Mouse (Mus musculus): Measurements from ENCODE around the gene Olfr1311. TPM values are rescaled to one million over a fixed set of nuclear protein-coding genes. Genes with fewer than 3 reads are reported as not detected.

The Olfr1311 gene
- not detected in 2 replicates for polyA plus RNA-seq (2015; fragmentation: Nextera tagmentation; extraction: Ambion mirVana)

GRCm38 (mm10) chr2:112024312-112024711, at the start of gene Olfr1311:
Gene Olfr1311 (minus strand): TSS chr2:112024412.

DNA sequence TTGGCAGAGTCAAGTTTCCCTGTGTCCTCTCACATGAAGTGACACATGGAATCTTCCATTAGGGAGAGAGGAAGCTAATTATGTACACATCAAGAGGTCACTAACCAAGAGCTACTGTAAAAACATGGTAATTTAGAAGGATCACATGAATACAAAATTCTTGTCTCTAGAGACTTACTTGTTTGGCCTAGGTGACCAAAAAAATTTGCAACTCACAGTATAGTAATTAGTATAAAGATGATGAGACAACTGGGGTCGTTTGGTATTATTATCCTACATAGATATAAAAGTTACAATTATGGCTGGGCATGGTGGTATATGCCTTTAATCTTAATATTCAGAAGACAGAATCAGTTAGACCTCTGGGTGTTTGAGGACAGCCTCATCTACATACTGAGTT, 25.9 kb upstream of the Olfr1311 start, which contains the start of gene Olfr1312:
TSS of gene Olfr1312 (minus strand) at position 101 of the 400 bp plus-strand sequence.

DNA sequence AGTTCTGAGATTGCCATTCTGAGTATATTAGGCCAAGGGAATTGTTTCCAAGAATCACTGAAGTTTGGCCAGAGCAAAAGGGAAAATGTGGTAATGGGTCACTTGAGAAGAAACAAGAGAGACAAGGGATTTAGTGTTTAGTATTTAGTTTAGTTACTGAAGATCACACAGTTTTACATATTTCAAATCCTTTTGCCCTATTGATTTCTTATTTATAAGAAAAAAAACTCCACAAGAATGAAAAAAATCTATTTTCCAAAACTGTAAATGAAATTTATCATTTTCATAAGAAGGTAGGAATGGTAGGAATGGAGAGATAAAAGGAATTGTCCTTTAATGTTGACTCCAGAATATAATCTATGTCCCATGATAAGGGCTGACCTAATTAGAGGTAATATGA, 11.6 kb downstream of the Olfr1311 start, which contains the start of gene Olfr1310:
TSS of gene Olfr1310 (minus strand) at position 101 of the 400 bp plus-strand sequence.

DNA sequence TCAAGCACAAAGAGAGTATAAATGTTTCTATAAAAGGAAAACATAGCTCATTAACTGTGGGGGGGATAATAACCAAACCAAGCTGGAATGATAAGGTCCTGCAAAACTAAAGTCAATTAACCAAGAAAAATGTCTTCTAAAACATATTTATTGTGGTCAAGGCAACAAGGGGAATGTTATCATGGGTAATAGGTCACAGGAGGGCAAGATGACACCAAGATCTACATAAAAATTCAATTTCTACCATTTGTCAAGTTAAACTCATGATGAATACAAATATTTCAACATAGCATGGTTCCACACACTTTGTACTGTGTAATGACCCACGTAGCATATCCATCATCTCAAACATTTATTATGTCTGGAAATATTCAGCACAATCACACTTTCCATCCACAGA, 34.0 kb downstream of the Olfr1311 start, which contains the start of gene Olfr1309:
TSS of gene Olfr1309 (minus strand) at position 101 of the 400 bp plus-strand sequence.

Other genes with a start within 250 kb of the Olfr1311 start
- not detected in 2 replicates for gene Olfr1302, start 247.0 kb downstream of the Olfr1311 start, polyA plus RNA-seq (2015; fragmentation: Nextera tagmentation; extraction: Ambion mirVana)
- not detected in 2 replicates for gene Olfr1303, start 204.1 kb downstream of the Olfr1311 start, polyA plus RNA-seq (2015; fragmentation: Nextera tagmentation; extraction: Ambion mirVana)
- gene Olfr1305, start 147.3 kb downstream of the Olfr1311 start, polyA plus RNA-seq (2015; fragmentation: Nextera tagmentation; extraction: Ambion mirVana) = not detected in 2 replicates
- not detected in 2 replicates for gene Olfr1306, start 108.1 kb downstream of the Olfr1311 start, polyA plus RNA-seq (2015; fragmentation: Nextera tagmentation; extraction: Ambion mirVana)
- gene Olfr1307, start 75.0 kb downstream of the Olfr1311 start, polyA plus RNA-seq (2015; fragmentation: Nextera tagmentation; extraction: Ambion mirVana) = 0.01 TPM in 1 of 2 replicates, not detected in the other
- gene Olfr1308, start 59.5 kb downstream of the Olfr1311 start, polyA plus RNA-seq (2015; fragmentation: Nextera tagmentation; extraction: Ambion mirVana) = not detected in 2 replicates
- gene Olfr1309, start 34.1 kb downstream of the Olfr1311 start, polyA plus RNA-seq (2015; fragmentation: Nextera tagmentation; extraction: Ambion mirVana) = not detected in 2 replicates
- not detected in 2 replicates for gene Olfr1310, start 11.7 kb downstream of the Olfr1311 start, polyA plus RNA-seq (2015; fragmentation: Nextera tagmentation; extraction: Ambion mirVana)
- gene Olfr1312, start 25.8 kb upstream of the Olfr1311 start, polyA plus RNA-seq (2015; fragmentation: Nextera tagmentation; extraction: Ambion mirVana) = not detected in 2 replicates
- not detected in 2 replicates for gene Olfr1313, start 53.4 kb upstream of the Olfr1311 start, polyA plus RNA-seq (2015; fragmentation: Nextera tagmentation; extraction: Ambion mirVana)
- gene Olfr1314, start 72.4 kb upstream of the Olfr1311 start, polyA plus RNA-seq (2015; fragmentation: Nextera tagmentation; extraction: Ambion mirVana) = not detected in 2 replicates
- gene Olfr1315-ps1, start 91.0 kb upstream of the Olfr1311 start, polyA plus RNA-seq (2015; fragmentation: Nextera tagmentation; extraction: Ambion mirVana) = not detected in 2 replicates
- gene Olfr1316, start 110.6 kb upstream of the Olfr1311 start, polyA plus RNA-seq (2015; fragmentation: Nextera tagmentation; extraction: Ambion mirVana) = not detected in 2 replicates
- gene Olfr1317, start 115.9 kb upstream of the Olfr1311 start, polyA plus RNA-seq (2015; fragmentation: Nextera tagmentation; extraction: Ambion mirVana) = not detected in 2 replicates
- not detected in 2 replicates for gene Olfr1318, start 129.8 kb upstream of the Olfr1311 start, polyA plus RNA-seq (2015; fragmentation: Nextera tagmentation; extraction: Ambion mirVana)
- 1.5 and 3.5 TPM in 2 replicates for gene Lpcat4, start 215.1 kb upstream of the Olfr1311 start, polyA plus RNA-seq (2015; fragmentation: Nextera tagmentation; extraction: Ambion mirVana)
- not detected in 2 replicates for gene Nutm1, start 234.9 kb upstream of the Olfr1311 start, polyA plus RNA-seq (2015; fragmentation: Nextera tagmentation; extraction: Ambion mirVana)
- gene Nop10, start 237.5 kb upstream of the Olfr1311 start, polyA plus RNA-seq (2015; fragmentation: Nextera tagmentation; extraction: Ambion mirVana) = 117 and 122 TPM in 2 replicates
- 6.3 and 8.6 TPM in 2 replicates for gene Slc12a6, start 241.4 kb upstream of the Olfr1311 start, polyA plus RNA-seq (2015; fragmentation: Nextera tagmentation; extraction: Ambion mirVana)
- gene Gm21985, start 241.9 kb upstream of the Olfr1311 start, polyA plus RNA-seq (2015; fragmentation: Nextera tagmentation; extraction: Ambion mirVana) = not detected in 2 replicates

All from skeletal muscle tissue, postnatal 0 days (tissue).